Mouse (Mus musculus) kidney, embryonic 14.5 days (tissue): Measurements from ENCODE around the gene Errfi1. TPM values are rescaled to one million over a fixed set of nuclear protein-coding genes. Genes with fewer than 3 reads are reported as not detected.

Experiments
- ATAC-seq: fragments of 200-750 bp; cut with Nextera tagmentation; 2 replicates; pipeline ENCODE4 v1.8.0; 2017; ENCODE audit warnings: moderate number of reproducible peaks, mild to moderate bottlenecking, moderate TSS enrichment, moderate library complexity; ENCODE audit not compliant: low FRiP score, low TSS enrichment
- H3K27ac ChIP-seq: fragments of 300-500 bp; sonication (generic); 2 replicates; pipeline ENCODE4 v1.5.1; 2014; ENCODE audit warnings: low read depth, mild to moderate bottlenecking, low read length, moderate library complexity, mixed read lengths
- H3K27me3 ChIP-seq: fragments of 300-500 bp; sonication (generic); 2 replicates; pipeline ENCODE4 v1.6.1; 2014; ENCODE audit warnings: mild to moderate bottlenecking, low read length; ENCODE audit not compliant: control insufficient read depth, insufficient read depth
- H3K36me3 ChIP-seq: fragments of 300-500 bp; sonication (generic); 2 replicates; pipeline ENCODE4 v1.6.1; 2014; ENCODE audit warnings: low read length, mixed read lengths; ENCODE audit not compliant: control insufficient read depth, insufficient read depth
- H3K4me1 ChIP-seq: fragments of 300-500 bp; sonication (generic); 2 replicates; pipeline ENCODE4 v1.6.1; 2014; ENCODE audit warnings: low read length, mixed read lengths; ENCODE audit not compliant: control insufficient read depth, insufficient read depth
- H3K4me2 ChIP-seq: fragments of 300-500 bp; sonication (generic); replicated peaks from 2 replicates; pipeline ENCODE4 v1.6.1; 2014; ENCODE audit warnings: low read depth, mild to moderate bottlenecking, low read length
- H3K4me3 ChIP-seq: fragments of 300-500 bp; sonication (generic); 2 replicates; pipeline ENCODE4 v1.5.1; 2014; ENCODE audit warnings: mild to moderate bottlenecking, low read length
- H3K9ac ChIP-seq: fragments of 300-500 bp; sonication (generic); 2 replicates; pipeline ENCODE4 v1.6.1; 2014; ENCODE audit warnings: low read depth, mild to moderate bottlenecking, low read length, moderate library complexity
- H3K9me3 ChIP-seq: fragments of 300-500 bp; sonication (generic); 2 replicates; pipeline ENCODE4 v1.6.1; 2016; ENCODE audit warnings: low read length; ENCODE audit not compliant: control insufficient read depth
- WGBS: fragments of 180-500 bp; shearing (Covaris S2); extraction: QIAGEN DNeasy Blood & Tissue Kit; methylation state at CpG from one replicate; pipeline ENCODE4 v1.1.7; 2014; 5-methylcytosine and 5-hydroxymethylcytosine counted together
- polyA plus RNA-seq: library from polyadenylated mRNA; unstranded; fragments of >200 nt; fragmentation: Nextera tagmentation; extraction: Ambion mirVana; gene quantifications from 2 replicates; pipeline ENCODE4 v1.2.1, GENCODE M21; 2014

The Errfi1 gene
- polyA plus RNA-seq, 1 experiment from 2014 or later = 34.3 TPM

- H3K9ac ChIP-seq = no peak overlapping the region
- H3K4me3 ChIP-seq = no peak overlapping the region
- no peak overlapping the region for H3K27ac ChIP-seq
- peaks cover 62% of the 10 kb centered on the region for H3K4me1 ChIP-seq
- no peak overlapping the region for H3K4me2 ChIP-seq
- H3K27me3 ChIP-seq = no peaks in the 10 kb centered on the region
- no peak for ATAC-seq
- 51% methylated on average over 8 of the region's 8 CpGs for WGBS
- H3K9me3 ChIP-seq = no peaks in the 10 kb centered on the region
- H3K36me3 ChIP-seq = no peaks in the 10 kb centered on the region
Measured at GRCm38 (mm10) chr4:150821381-150821780, 32.3 kb upstream of the Errfi1 start.

DNA sequence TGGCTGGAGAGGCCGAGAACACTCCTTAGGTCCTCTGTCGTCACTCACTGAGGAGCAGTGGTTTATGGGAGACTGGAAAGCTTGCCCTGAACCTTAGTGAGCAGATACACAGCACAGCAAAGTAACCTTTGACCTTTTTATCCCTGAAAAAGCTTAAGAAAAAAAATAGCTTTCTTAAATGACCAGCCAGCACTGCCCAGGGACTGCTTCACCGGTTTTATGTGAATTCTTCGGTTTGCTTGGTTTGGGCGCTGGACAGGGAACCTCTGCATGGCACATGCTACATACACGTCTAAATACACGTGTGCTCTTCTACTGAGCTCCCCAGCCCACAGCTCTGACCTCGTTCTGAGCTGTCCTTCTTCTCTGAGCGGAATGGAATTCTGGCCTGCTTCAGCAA lies 31.1 kb upstream of the Errfi1 start:
- Histone ChIP-seq H3K36me3 (no peaks in the 10 kb centered on the region), H3K27me3 (no peaks in the 10 kb centered on the region), H3K4me2 (no peak overlapping the region), H3K4me3 (no peak overlapping the region), H3K9me3 (no peaks in the 10 kb centered on the region), H3K27ac (no peak overlapping the region), H3K9ac (no peak overlapping the region), H3K4me1 (peaks cover 56% of the 10 kb centered on the region)
- ATAC-seq = no peak
- WGBS = 36% methylated on average over 9 of the region's 9 CpGs

- H3K27ac ChIP-seq = peak overlapping the region; percentile 76
- H3K9ac ChIP-seq = no peak overlapping the region
- no peaks in the 10 kb centered on the region for H3K9me3 ChIP-seq
- no peaks in the 10 kb centered on the region for H3K27me3 ChIP-seq
- H3K4me2 ChIP-seq = no peak overlapping the region
- H3K36me3 ChIP-seq = no peaks in the 10 kb centered on the region
- H3K4me1 ChIP-seq = peaks cover 53% of the 10 kb centered on the region
- WGBS = 49% methylated on average over 24 of the region's 24 CpGs
- ATAC-seq = no peak
- H3K4me3 ChIP-seq = no peak overlapping the region
Measured at GRCm38 (mm10) chr4:150823614-150824480, 29.9 kb upstream of the Errfi1 start.

- Histone ChIP-seq H3K4me2 (no peak overlapping the region), H3K9me3 (no peaks in the 10 kb centered on the region)
- ATAC-seq = no peak
Measured at GRCm38 (mm10) chr4:150824877-150825276, 28.8 kb upstream of the Errfi1 start.

DNA sequence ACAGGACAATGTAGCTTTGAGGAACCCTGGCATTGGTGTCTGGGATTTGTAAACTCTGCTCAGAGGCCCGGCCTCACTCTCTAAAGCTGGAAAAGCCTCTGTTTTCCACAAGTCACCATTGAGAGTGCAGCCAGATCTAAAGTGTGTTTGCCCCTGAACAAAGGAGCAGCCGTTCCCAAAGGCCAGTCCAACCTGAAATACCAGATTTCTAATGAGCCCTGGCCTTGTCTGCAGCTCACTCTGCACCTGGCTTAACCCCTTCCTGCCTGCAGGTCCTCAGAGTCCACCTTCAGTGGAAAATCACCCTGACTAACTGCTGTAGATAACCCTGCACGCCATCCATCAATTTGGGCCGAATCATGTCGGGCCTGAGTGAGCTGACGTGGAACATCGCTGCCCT lies 28.2 kb upstream of the Errfi1 start:
- Histone ChIP-seq H3K36me3 (no peaks in the 10 kb centered on the region), H3K27me3 (no peaks in the 10 kb centered on the region), H3K4me1 (peaks cover 44% of the 10 kb centered on the region), H3K4me3 (no peak overlapping the region), H3K27ac (peak overlapping the region; percentile 93), H3K9me3 (no peaks in the 10 kb centered on the region), H3K9ac (peak overlapping the region; percentile 14; the same call in 1 of the 2 replicates), H3K4me2 (no peak overlapping the region; the same call in 1 of the 2 replicates)
- no peak for ATAC-seq
- WGBS = 19% methylated on average over 7 of the region's 7 CpGs

More at GRCm38 (mm10) chr4:150824877-150825276, 28.8 kb upstream of the Errfi1 start:
- Histone ChIP-seq H3K4me1 (peaks cover 49% of the 10 kb centered on the region), H3K9ac (peak overlapping the region; percentile 14; the same call in 1 of the 2 replicates), H3K27me3 (no peaks in the 10 kb centered on the region), H3K4me3 (no peak overlapping the region), H3K36me3 (no peaks in the 10 kb centered on the region), H3K27ac (peak overlapping the region; percentile 93)
- WGBS = 41% methylated on average over 6 of the region's 6 CpGs

DNA sequence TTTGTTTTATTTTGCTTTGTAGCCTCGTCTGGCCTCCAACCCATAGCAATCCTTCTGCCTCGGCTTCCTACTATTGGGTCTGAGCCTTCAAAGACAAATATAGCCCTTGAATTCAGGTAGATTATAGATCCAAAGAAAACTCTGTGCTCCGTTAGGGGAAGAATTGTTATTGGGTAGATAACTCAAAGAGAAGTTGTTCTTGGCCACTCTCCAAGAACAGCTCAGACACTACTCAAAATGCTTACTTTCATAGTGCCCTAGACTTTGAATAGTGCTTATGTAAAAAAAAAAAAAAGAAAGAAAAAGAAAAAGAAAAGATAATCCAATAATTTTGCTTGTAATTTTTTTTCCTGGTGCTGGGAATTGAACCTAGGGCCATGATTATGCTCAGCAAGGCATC lies 22.4 kb upstream of the Errfi1 start:
- ATAC-seq = no peak
- Histone ChIP-seq H3K9ac (no peak overlapping the region), H3K36me3 (no peaks in the 10 kb centered on the region), H3K27ac (no peak overlapping the region), H3K4me2 (no peak overlapping the region), H3K9me3 (no peaks in the 10 kb centered on the region), H3K4me1 (peaks cover 8% of the 10 kb centered on the region; the same call in 1 of the 2 replicates), H3K27me3 (no peaks in the 10 kb centered on the region), H3K4me3 (no peak overlapping the region)
- WGBS = 56% methylated on average over 3 of the region's 3 CpGs

- H3K36me3 ChIP-seq = no peaks in the 10 kb centered on the region
- H3K27me3 ChIP-seq = no peaks in the 10 kb centered on the region
- H3K9me3 ChIP-seq = no peaks in the 10 kb centered on the region
- ATAC-seq = no peak
- no peak overlapping the region for H3K4me2 ChIP-seq
- H3K9ac ChIP-seq = no peak overlapping the region
- H3K27ac ChIP-seq = no peak overlapping the region
- no peak overlapping the region for H3K4me3 ChIP-seq
- WGBS = 82% methylated on average over 6 of the region's 6 CpGs
- peaks cover 7% of the 10 kb centered on the region; the same call in 1 of the 2 replicates for H3K4me1 ChIP-seq
Measured at GRCm38 (mm10) chr4:150831941-150832340, 21.8 kb upstream of the Errfi1 start.

GRCm38 (mm10) chr4:150835163-150835562 lies 18.6 kb upstream of the Errfi1 start:
- no peak for ATAC-seq
- Histone ChIP-seq H3K4me1 (0 out of 2 replicates have a peak, but pooled peaks cover 3% of the 10 kb centered on the region), H3K4me3 (no peak overlapping the region), H3K27me3 (no peaks in the 10 kb centered on the region), H3K36me3 (no peaks in the 10 kb centered on the region), H3K4me2 (no peak overlapping the region), H3K27ac (no peak overlapping the region), H3K9me3 (no peaks in the 10 kb centered on the region), H3K9ac (no peak overlapping the region)
- WGBS = 84% methylated on average over 5 of the region's 5 CpGs

- no peak overlapping the region for H3K4me3 ChIP-seq
- no peaks in the 10 kb centered on the region for H3K27me3 ChIP-seq
- no peaks in the 10 kb centered on the region for H3K36me3 ChIP-seq
- H3K27ac ChIP-seq = no peak overlapping the region
- H3K4me1 ChIP-seq = 0 out of 2 replicates have a peak, but pooled peaks cover 3% of the 10 kb centered on the region
- 92% methylated on average over 13 of the region's 13 CpGs for WGBS
- H3K9ac ChIP-seq = no peak overlapping the region
- H3K9me3 ChIP-seq = no peaks in the 10 kb centered on the region
- H3K4me2 ChIP-seq = no peak overlapping the region
- ATAC-seq = no peak
Measured at GRCm38 (mm10) chr4:150836258-150836657, 17.5 kb upstream of the Errfi1 start.
